Mouse (Mus musculus): ENCODE measurements at regions not wholly inside any gene's neighbourhood (a gene's known extent, or its start where the extent isn't known, plus 50 kb on each side); places are given as distances from the start of the nearest gene placed in this dataset.

- DNase-seq (ENCODE audit: low spot score in 2 of 2), result no peak
- intact Hi-C loops (cut with DNase I), result no loop called here
Observed at GRCm38 (mm10) chr16:87102057-87102456, 251.9 kb upstream of the N6amt1 start.

- intact Hi-C loops (cut with DNase I), result no loop called here
- no peak for DNase-seq (ENCODE audit: low spot score in 2 of 2)
Observed at GRCm38 (mm10) chr16:87092011-87092410, 262.0 kb upstream of the N6amt1 start.

GRCm38 (mm10) chr16:87089322-87089721, 264.7 kb upstream of the N6amt1 start:
- intact Hi-C loops (cut with DNase I), result no loop called here
- peak in 1 of 2 experiments; percentile 16 for DNase-seq (ENCODE audit: low spot score in 2 of 2)

- DNase-seq (ENCODE audit: low spot score in 2 of 2), result no peak
- intact Hi-C loops (cut with DNase I), result no loop called here
Observed at GRCm38 (mm10) chr16:87083505-87083904, 270.5 kb upstream of the N6amt1 start.

- intact Hi-C loops (cut with DNase I), result no loop called here
Observed at GRCm38 (mm10) chr16:87077385-87077784, 276.6 kb upstream of the N6amt1 start.

GRCm38 (mm10) chr16:87069294-87069693, 284.7 kb upstream of the N6amt1 start:
- intact Hi-C loops (cut with DNase I), result no loop called here
- DNase-seq (ENCODE audit: low spot score in 2 of 2), result no peak

More at GRCm38 (mm10) chr16:87077385-87077784, 276.6 kb upstream of the N6amt1 start:
- no peak for DNase-seq (ENCODE audit: low spot score in 2 of 2)

GRCm38 (mm10) chr16:87067981-87068380, 286.0 kb upstream of the N6amt1 start:
- no peak for DNase-seq (ENCODE audit: low spot score in 2 of 2)
- intact Hi-C loops (cut with DNase I), result no loop called here

- no peak for DNase-seq (ENCODE audit: low spot score in 2 of 2)
Observed at GRCm38 (mm10) chr16:87067523-87067922, 286.5 kb upstream of the N6amt1 start.

GRCm38 (mm10) chr16:87060473-87060872, 293.5 kb upstream of the N6amt1 start:
- no peak for DNase-seq (ENCODE audit: low spot score in 2 of 2)
- intact Hi-C loops (cut with DNase I), result no loop called here

More at GRCm38 (mm10) chr16:87067523-87067922, 286.5 kb upstream of the N6amt1 start:
- intact Hi-C loops (cut with DNase I), result no loop called here

GRCm38 (mm10) chr16:87049741-87050383, 304.1 kb upstream of the N6amt1 start:
- no peak for DNase-seq (ENCODE audit: low spot score in 2 of 2)
- intact Hi-C loops (cut with DNase I), result no loop called here

- no peak for DNase-seq (ENCODE audit: low spot score in 2 of 2)
- intact Hi-C loops (cut with DNase I), result no loop called here
Observed at GRCm38 (mm10) chr16:87044773-87045561, 309.0 kb upstream of the N6amt1 start.

- DNase-seq (ENCODE audit: low spot score in 2 of 2), result no peak
- intact Hi-C loops (cut with DNase I), result no loop called here
Observed at GRCm38 (mm10) chr16:87043689-87044088, 310.3 kb upstream of the N6amt1 start.

- intact Hi-C loops (cut with DNase I), result no loop called here
Observed at GRCm38 (mm10) chr16:87040366-87040765, 313.6 kb upstream of the N6amt1 start.

GRCm38 (mm10) chr16:87039861-87040260, 314.1 kb upstream of the N6amt1 start:
- DNase-seq (ENCODE audit: low spot score in 2 of 2), result no peak
- intact Hi-C loops (cut with DNase I), result no loop called here

More at GRCm38 (mm10) chr16:87040366-87040765, 313.6 kb upstream of the N6amt1 start:
- no peak for DNase-seq (ENCODE audit: low spot score in 2 of 2)

- intact Hi-C loops (cut with DNase I), result no loop called here
- no peak for DNase-seq (ENCODE audit: low spot score in 2 of 2)
Observed at GRCm38 (mm10) chr16:87037061-87037460, 316.9 kb upstream of the N6amt1 start.

GRCm38 (mm10) chr16:87031836-87032235, 322.1 kb upstream of the N6amt1 start:
- no peak for DNase-seq (ENCODE audit: low spot score in 2 of 2)
- intact Hi-C loops (cut with DNase I), result no loop called here

GRCm38 (mm10) chr16:87028516-87029145, 325.4 kb upstream of the N6amt1 start:
- DNase-seq (ENCODE audit: low spot score in 2 of 2), result no peak
- intact Hi-C loops (cut with DNase I), result loop anchor here (10.0 kb wide), 1 partner anchor 96 kb away; no protein-coding TSS in a partner anchor

- intact Hi-C loops (cut with DNase I), result loop anchor here (10.0 kb wide), 1 partner anchor 97 kb away; no protein-coding TSS in a partner anchor
- DNase-seq (ENCODE audit: low spot score in 2 of 2), result peak in 1 of 2 experiments; percentile 12
Observed at GRCm38 (mm10) chr16:87027621-87028020, 326.4 kb upstream of the N6amt1 start.

GRCm38 (mm10) chr16:87022041-87022440, 331.9 kb upstream of the N6amt1 start:
- DNase-seq (ENCODE audit: low spot score in 2 of 2), result peak in 1 of 2 experiments; percentile 43
- intact Hi-C loops (cut with DNase I), result loop anchor here (5.0 to 10.0 kb wide), 2 partner anchors 103 to 165 kb away; no protein-coding TSS in a partner anchor

- DNase-seq (ENCODE audit: low spot score in 2 of 2), result no peak
- intact Hi-C loops (cut with DNase I), result no loop called here
Observed at GRCm38 (mm10) chr16:87017107-87017670, 336.8 kb upstream of the N6amt1 start.
